Mouse (Mus musculus): ENCODE measurements around the gene Gfod2.
A peak's percentile ranks its signal among the peaks of the same experiment; 100 is the strongest.

Gfod2 gene

DNA sequence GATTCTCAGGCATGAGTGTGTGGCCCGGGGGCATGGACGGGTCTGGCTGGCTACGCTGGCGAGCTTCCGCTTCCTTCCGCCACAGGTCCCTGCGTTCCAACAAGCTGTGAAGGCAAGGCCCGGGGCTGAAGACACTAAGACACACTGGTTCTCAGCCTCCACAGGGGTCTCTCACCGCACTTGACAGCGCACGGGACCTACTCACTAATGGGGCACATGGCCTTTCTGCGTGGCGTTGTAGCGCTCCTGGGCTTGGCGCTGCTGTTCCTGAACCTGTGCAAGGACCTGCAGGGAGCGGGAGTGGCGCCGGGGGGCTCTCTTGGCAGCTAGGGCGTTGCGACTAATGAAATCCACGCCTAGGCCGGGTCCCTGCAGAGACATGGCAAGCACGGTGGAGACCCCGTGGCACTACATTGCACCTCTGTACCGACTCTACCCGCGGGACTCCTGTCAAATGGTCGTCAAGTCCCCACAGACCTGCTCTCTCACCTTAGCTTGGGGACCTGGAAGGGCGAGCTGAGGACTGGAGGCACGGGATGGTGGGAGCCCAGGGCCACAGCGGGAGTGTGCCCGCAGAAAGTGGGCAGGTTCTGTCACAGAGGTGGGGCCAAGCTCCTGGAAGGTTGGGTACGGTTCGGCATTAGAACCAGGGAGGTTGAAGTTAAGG lies 54.2 kb downstream of the Gfod2 start:
- no peak for DNase-seq (ENCODE audit: low read depth, low spot score)

DNA sequence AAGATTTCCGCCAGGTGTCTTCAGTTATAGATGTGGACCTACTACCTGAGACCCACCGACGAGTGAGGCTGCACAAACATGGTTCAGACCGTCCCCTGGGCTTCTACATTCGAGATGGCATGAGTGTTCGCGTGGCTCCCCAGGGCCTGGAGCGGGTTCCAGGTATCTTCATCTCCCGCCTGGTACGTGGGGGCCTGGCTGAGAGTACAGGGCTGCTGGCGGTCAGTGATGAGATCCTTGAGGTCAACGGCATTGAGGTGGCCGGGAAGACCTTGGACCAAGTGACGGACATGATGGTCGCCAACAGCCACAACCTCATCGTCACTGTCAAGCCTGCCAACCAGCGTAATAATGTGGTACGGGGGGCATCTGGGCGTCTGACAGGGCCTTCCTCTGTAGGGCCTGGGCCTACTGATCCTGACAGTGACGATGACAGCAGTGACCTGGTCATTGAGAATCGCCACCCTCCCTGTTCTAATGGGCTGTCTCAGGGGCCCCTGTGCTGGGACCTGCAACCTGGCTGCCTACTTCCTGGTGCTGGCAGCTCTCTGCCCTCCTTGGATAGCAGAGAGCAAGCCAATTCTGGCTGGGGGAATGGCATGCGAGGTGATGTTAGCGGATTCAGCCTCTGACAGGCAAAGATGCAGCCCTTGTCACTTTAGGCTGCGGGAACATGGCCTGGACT lies 55.6 kb downstream of the Gfod2 start:
- no peak for DNase-seq (ENCODE audit: low read depth, low spot score)

DNA sequence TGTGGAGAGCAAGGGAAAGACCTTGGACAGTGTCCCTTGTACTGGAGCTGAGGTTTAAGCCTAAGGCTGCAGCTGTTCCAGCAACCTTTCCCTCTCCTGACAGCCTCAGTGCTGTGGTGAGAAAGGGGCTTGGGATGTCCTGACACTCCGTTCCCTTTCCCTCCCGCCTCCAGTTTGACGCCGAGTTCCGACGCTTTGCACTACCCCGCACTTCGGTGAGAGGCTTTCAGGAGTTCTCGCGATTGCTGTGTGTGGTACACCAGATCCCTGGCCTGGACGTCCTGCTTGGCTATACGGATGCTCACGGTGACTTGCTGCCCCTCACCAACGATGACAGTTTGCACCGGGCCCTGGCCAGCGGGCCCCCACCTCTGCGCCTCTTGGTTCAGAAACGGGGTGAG lies 56.5 kb downstream of the Gfod2 start:
- DNase-seq (ENCODE audit: low read depth, low spot score): peak; percentile 23

DNA sequence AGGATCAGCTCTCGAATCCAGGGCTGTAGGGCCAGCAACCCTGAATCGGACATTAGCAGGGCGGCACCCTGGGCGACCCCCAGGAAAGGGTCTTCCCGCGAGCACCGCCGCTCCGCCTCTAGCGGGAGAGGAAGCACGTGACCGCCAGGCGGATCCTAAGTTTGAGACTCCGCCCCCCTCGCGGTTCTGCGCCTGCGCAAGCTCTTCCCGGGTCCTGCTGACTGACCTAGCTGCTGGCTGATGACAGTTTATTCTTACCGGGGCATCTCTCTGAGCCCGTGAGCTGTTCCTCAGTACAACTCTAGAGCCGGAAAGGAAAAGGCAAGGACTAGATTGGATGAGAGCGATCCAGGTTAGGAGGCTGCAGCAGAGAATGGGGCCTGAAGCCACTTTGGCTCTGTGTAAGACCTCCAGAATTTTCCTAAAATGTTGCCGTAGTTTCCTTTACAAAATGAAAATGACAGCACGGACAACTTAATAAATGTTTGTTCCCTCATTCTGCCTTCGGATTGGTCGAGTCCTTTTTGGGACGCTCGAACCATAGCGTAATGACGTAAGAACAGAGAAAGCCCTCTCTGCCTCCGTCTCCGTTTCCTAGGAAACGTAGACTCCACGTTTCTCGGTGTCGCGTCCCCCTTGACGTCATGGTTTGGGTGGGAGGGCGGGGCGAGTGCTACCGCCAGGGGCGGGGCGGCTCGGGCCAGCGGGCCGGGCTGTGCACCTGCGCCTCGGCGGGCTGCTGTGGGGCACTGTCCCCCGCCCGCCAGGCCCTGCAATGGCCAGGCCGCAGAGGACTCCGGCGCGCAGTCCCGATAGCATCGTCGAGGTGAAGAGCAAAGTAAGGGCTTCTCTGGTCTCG lies 57.3 kb downstream of the Gfod2 start, which contains the start of the genes Acd and Pard6a:
TSS of gene Acd (minus strand) at position 137 of the 859 bp plus-strand sequence.
TSS of gene Pard6a (plus strand) at position 183 of the 859 bp plus-strand sequence.
- DNase-seq (ENCODE audit: low read depth, low spot score): peak; percentile 95

DNA sequence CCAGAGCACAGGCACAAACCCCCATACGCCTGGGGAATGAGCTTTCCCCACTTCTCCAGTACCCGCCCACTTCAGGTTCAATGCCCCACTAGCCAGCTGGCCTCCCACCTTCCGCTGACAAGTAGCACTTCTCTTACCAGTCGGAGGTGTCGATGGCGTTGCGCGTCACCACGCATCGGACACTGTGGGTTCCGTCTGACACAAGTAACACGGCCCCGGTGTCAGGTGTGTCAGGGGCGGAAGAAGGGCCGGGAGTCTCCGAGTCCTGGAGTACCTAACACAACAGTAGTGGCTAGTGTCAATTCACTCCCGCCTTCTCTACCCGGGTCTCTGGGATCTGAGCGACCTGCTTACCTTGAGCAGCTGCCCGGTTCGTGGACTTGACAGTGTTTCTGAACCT lies 57.9 kb downstream of the Gfod2 start:
- no peak for DNase-seq (ENCODE audit: low read depth, low spot score)

DNA sequence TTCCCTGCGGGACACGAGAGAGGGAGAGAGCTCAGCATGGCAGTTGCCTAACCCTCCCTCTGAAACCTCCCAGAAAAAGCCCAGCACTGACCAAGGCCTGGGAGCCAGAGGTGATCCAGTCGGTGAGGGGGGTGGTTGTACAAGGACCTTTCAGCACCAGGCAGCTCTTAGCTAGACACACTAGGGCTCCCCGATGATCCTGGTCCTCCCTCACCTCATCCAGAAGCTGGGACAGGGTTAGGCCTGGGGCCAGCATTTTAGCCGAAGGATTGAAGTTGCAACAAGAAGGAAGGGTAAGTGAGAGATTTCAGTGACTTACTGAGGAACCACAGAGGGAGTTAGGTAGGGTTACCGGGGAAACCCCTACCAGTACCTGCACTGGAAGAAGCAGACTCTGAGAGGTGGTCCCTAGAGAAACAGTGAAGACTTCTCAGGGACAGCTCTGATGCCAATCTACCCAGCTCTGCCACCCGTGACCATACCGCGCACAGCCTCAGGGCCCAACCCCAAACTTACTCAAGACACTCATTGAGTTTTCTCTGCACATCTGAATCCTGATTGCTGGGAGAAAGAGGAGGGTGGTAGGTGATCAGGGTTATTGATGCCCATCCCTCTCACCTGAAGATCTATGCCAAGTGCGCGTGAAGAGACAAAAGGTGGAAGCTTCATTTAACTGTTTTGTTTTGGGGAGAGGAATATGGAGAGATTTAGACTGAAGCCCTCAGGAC lies 58.8 kb downstream of the Gfod2 start:
- no peak for DNase-seq (ENCODE audit: low read depth, low spot score)

DNA sequence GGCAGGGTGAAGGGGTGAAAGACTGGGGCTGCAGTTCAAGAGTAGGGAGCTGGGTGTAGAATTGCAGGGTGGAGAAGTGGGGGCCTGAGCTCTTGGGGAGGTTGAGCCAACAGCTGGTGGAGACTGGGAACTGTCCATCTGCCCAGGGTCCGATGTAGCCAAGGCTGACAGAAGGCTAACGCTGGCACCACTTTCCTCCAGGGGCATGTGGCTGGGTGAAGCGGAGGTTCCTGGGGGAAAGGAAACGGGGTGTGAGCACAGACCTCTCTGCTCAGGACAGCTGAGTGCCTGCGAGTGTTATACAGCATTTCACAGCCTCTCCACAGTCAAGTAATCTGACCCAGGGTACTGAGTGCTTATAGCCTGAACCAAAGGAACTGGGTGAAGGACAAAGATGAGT lies 59.7 kb downstream of the Gfod2 start:
- DNase-seq (ENCODE audit: low read depth, low spot score): no peak

DNA sequence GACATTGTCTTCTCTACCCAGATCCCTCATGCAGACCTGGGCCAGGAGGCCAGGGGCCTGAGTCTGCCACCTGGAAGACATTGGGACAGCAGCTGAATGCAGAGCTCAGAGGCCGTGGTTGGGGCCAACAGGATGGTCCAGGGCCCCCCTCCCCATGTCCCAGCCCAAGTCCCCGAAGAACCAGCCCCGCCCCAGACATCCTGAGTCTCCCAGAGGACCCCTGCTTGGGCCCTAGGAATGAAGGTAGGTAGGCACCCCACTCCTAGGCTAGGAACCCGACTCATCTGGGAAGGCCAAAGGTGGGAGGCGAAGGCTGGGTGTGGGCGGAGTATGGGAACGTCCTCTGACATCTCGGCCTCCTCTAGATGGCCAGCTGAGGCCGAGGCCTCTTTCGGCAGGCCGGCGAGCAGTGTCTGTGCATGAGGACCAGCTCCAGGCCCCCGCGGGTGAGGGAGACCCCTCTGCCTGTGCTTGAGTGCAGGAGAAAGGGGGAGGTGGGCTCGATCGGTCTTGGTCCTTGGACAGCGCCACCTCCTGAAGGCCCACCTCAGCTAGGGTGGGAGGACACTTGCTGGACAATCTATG lies 61.2 kb downstream of the Gfod2 start:
- no peak for DNase-seq (ENCODE audit: low read depth, low spot score)

DNA sequence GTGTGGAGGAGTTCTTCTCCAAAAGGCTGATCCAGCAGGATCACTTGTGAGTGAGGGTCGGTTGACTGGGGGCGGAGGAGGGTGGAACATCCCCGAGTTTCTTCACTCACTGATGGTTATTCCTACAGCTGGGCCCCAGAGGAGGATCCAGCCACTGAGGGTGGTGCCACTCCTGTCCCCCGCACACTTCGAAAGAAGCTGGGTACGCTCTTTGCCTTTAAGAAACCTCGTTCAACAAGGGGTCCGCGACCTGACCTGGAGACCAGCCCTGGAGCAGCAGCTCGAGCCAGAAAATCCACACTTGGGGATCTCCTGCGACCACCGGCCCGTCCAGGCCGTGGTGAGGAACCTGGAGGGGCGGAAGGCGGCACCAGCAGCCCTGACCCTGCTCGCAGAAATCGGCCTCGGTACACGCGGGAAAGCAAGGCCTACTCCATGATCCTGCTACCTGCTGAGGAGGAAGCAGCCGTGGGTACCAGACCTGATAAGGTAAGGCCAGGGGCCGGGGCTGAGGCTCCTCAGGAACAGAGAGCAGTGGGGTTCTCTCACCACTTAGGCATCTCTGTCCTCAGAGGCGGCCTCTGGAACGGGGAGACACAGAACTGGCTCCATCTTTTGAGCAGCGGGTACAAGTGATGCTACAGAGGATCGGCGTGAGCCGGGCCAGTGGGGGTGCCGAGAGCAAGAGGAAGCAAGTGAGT lies 63.2 kb downstream of the Gfod2 start:
- DNase-seq (ENCODE audit: low read depth, low spot score): no peak

DNA sequence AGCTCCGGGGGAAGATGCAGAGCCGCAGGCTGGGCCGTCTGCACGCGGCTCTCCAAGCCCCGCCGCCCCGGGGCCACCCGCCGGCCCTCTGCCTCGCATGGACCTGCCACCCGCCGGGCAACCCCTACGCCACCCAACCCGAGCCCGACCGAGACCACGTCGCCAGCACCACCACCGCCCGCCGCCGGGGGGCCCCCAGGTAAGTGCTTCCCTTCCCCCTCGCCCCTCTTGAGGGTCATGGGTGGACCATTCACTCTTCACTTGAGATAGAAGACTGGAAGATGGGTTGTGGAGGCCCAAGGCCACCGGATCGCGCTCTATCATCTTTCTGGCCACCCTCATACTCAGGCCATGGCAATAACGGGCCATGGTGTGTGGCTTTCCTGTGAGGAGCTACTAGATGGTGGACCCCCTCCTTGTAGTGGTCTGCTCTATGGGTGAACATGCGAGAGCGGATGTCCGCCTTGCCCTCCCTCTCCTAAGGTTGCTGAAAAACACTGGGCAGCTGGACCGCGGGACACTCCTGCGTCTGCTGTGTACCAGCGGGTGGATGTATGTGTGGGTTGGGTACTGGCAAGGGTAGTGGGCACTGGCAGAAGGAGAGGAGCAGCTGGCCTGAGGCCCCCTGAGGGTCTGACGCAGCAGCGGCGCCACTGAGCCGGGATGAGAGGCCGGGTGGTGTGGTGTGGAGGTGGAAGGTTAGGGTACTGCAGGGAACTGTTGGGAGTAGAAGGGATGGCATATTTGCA lies 64.2 kb downstream of the Gfod2 start:
- DNase-seq (ENCODE audit: low read depth, low spot score): no peak

DNA sequence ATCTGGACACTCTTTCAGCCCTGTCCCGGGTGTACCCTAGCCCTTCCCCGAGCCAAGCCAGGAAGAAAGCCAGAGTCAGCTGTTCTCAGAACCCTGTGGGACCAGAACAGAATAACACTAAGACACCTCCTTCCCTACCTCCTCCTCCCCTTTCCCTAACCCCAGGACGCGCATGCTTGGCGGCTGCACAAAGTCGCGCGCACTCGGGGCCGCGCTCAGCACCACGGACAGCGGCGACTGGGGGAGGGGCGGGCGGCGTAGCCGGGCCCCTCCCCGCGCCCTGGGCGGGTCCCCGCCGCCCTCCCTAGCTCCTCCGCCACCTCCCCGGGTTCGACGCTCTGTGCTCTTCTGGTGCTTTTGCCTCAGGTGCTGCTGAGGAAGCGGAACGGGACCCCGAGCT lies 64.8 kb downstream of the Gfod2 start:
- DNase-seq (ENCODE audit: low read depth, low spot score): no peak

DNA sequence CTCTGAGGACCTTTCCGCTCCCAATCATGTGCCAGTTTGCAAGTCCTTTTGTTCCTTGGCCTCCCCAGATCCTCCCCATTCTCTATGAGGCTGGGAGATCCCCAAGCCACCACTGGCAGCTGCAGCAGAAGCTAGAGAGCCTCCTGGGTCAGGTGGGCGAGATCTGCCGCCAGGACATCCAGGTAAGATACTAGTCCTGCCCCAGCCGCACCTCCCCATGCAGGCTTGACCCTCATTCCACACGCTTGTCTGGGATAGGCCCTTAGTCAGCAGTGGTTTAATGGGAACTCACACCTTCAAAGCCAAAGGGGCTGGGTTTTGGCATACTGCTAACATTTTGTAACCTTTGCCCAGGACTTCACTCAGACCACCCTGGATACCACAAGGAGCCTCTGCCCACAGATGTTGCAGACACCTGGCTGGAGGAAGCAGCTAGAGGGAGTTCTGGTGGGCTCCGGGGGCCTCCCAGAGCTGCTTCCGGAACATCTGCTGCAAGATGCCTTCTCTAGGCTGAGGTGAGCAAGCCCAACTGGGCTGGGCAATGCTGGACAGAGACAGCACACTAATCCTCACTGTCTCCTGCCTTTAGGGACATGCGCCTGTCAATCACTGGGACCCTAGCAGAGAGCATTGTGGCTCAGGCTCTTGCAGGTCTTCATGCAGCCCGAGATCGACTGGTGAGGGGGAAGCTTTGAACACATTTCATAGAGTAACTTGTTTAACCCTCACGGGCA lies 65.8 kb downstream of the Gfod2 start:
- no peak for DNase-seq (ENCODE audit: low read depth, low spot score)

DNA sequence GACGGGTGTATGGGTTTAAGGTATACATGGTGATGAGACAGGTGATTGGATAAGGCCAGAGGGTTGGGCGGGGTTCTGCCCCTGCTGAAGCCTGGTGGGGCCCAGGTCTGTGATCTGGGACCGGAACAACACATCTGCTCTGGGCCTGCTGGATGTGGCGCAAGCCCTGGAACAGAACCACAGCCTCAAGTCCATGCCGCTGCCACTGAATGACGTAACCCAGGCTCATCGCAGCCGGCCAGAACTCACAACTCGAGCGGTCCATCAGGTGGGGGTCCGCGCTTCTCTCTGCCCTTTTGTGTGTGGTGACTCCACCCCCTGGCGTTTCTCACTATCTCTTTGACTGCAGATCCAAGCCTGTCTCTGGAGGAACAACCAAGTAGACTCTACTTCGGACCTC lies 67.5 kb downstream of the Gfod2 start:
- no peak for DNase-seq (ENCODE audit: low read depth, low spot score)

DNA sequence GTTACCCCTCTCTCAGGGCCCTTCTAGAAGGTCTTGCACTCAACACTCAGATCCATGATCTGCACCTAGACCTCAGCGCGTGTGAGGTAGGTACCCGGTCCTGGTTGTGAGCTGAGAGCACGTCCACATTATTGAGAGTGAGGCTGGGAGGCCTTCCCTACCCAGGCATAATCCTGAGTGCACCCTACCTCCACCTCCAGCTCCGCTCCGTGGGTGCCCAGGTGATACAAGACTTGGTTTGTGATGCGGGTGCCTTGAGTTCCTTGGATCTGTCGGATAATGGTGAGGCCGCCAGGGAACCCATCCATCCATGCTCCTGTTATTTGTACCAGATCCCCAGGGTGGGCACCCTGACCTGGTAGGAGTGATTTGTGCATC lies 68.5 kb downstream of the Gfod2 start:
- DNase-seq (ENCODE audit: low read depth, low spot score): no peak

DNA sequence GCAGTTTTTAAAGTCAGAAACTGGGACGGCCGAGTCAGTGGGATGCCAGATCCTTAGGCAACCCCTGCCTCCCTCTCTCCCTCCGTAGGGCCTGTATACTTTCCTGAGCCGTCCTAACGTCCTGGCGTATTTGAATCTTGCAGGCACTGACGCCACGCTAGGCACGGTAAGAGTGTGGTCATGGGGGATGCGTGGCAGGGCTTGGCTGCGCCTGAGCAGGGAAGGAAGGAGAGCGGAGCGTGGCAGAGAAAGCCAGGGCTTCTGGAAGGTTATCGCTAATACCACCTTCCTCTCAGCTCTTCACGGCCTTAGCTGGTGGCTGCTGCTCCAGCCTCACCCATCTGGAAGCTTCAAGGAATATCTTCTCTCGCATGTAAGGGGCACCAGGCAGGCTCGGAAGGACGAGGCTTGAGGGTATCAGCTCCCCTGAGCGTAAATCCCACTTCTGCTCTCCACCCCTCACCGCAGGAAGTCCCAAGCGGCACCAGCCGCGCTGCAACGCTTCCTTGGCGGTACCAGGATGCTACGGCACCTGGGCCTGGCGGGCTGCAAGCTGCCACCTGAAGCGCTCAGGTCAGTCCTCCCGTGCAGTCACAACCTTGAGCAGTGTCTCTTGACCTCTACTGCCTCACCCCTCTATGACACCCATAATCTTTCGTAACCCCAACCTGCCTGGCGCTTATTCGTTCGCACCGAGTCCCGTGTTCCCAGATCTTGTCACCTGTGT lies 69.0 kb downstream of the Gfod2 start:
- no peak for DNase-seq (ENCODE audit: low read depth, low spot score)

DNA sequence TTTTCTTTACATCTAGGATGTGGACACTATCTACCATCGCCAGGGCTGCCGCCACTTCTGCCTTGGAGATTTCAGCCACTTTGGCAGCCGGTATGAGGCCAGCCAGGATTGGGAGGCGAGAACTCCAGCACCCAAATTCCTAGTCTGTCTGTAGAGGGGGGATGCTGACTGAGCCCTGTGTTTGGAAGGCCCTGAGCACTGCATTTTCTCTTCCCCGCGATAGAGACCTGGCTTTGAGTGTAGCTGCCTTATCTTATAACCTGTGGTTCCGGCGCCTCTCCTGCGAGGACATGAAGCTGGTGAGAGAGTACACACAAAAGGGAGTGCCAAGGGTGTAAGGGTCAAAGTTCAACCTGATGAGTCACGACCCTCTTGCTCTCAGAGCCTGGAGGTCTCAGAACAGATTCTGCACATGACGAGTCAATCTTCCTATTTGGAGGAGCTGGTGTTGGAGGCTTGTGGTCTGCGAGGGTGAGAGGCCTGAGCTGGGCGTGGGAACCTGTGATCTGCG lies 70.2 kb downstream of the Gfod2 start:
- no peak for DNase-seq (ENCODE audit: low read depth, low spot score)

DNA sequence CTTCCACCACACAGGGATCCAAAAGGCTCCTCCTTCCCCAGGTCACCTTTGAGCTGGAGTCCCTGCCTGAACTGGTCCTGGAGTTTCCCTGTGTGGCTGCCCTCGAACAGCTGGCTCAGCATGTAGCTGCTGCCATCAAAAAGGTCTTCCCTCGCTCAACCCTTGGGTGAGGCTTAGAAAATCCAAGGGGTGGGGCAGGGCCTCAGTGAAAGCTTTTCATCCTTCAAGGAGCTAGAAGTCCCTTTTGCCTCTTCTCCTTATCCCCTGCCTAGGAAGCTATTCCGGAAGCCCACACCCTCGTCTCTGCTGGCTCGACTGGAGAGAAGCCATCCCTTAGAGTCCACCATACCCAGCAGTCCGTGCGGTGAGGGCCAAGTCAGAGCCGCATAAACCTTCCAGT lies 71.0 kb downstream of the Gfod2 start:
- no peak for DNase-seq (ENCODE audit: low read depth, low spot score)

DNA sequence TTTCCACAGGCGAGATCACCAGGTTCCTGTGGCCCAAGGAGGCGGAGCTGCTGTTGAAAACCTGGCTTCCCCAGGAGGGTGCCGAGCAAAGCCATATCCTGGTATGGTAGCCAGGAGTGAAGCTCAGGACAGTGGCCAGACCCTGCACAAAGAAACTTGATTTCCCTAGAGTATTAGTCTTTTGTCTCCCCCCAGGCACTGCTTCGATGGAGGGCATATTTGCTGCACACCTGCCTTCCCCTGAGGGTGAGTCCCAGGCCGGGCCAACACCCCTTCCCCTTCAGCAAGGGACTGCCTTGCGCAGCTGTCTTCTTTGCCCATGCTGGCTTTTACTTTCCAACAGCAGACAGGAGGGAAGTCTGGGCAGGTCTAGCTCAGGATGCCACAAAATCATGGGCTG lies 71.9 kb downstream of the Gfod2 start:
- DNase-seq (ENCODE audit: low read depth, low spot score): no peak

All from 3T3-L1 (cell line).